Mouse (Mus musculus) kidney, adult 2 months (tissue): ENCODE results near the gene Prkce.

Experiments used
- CTCF ChIP-seq: fragments of 200-500 bp; conservative IDR thresholded peaks from 2 replicates; pipeline ENCODE4 v1.5.1; 2011; ENCODE audit warnings: low read depth, mild to moderate bottlenecking, control low read depth, low read length, moderate library complexity, mixed read lengths; ENCODE audit not compliant: insufficient read depth, insufficient read length
- POLR2A ChIP-seq: fragments of 200-500 bp; IDR thresholded peaks from one replicate; pipeline ENCODE4 v1.6.1; 2011; ENCODE audit warnings: low read depth, low read length, control low read depth

DNA sequence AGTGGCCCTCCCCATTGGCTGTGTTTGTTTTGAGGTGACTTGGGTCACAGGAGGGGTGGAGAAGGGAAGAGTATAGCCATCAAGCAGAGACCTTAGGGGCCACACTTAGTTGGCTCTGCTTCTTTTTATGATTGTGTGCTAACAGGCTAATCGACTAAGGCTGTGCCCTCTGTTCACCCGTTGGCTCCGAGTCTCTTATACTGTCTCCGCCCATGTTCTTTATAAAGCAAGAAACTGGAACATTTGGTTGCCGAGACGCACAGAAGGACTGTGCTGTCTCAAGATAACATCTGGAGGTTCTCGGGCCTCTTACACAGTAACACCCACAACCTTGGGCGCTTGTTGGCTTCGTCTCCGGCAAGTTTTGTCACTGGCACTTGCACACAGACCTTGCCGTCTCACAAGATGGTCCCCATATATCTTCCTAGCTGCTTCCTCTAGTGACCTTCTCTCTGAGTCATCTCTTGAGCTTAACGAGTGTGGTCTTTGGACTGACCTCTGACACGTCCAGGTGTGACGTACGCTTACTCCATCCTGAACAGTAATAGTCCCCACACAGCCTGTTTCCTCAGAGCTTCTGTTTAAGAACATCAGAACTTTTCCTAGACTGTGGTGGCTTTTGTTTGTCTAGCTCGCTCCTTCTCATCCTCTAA is 406.1 kb downstream of the Prkce start:
- TF ChIP-seq CTCF (no peak), POLR2A (no peak)
